ENCODE assay signal across 11 mouse cellular contexts in genomic region chr10:87489246-87490009, GRCm38 (mm10). TPM values are rescaled to one million over a fixed set of nuclear protein-coding genes. Genes with fewer than 3 reads are reported as not detected.
A peak's percentile ranks its signal among the peaks of the same experiment; 100 is the strongest.
DNase-seq lines count a peak whose midpoint lies in the region; ATAC-seq lines count a peak whose summit lies in the region.
"Had no signal": no experiment of that assay in that cellular context is flagged by ENCODE, and none has a peak within 500 bp of the region (broad histone marks: within the 10 kb centered on the region; RNA-seq: fewer than 3 reads in every experiment).

No protein-coding gene starts in this region.

- ATAC-seq in hindbrain, embryonic 11.5 days (ENCODE audit: low FRiP score), result peak; percentile 36
- ATAC-seq in midbrain, embryonic 11.5 days (ENCODE audit: low FRiP score), result peak; percentile 1; the same call in 1 of the 2 replicates
- ATAC-seq: liver, postnatal 0 days had no signal

- peak overlapping the region; percentile 12; the same call in 1 of the 2 replicates for H3K9ac ChIP-seq in hindbrain, embryonic 11.5 days (ENCODE audit: low read depth, low read length)
- peak overlapping the region; percentile 53 for H3K9ac ChIP-seq in midbrain, embryonic 11.5 days (ENCODE audit: low read length)
- H3K9ac ChIP-seq: liver, postnatal 0 days had no signal

- H3K4me1 ChIP-seq in hindbrain, embryonic 11.5 days (replicated peaks; ENCODE audit: control insufficient read depth, insufficient read depth, low read length), result peaks cover 11% of the 10 kb centered on the region
- peaks cover 49% of the 10 kb centered on the region for H3K4me1 ChIP-seq in midbrain, embryonic 11.5 days (ENCODE audit: control insufficient read depth, insufficient read depth, low read length)

- no peaks in the 10 kb centered on the region for H3K9me3 ChIP-seq in hindbrain, embryonic 11.5 days (ENCODE audit: control insufficient read depth, low read length)
- H3K9me3 ChIP-seq in midbrain, embryonic 11.5 days (ENCODE audit: control insufficient read depth, low read length), result no peaks in the 10 kb centered on the region

- 2% methylated on average over 18 of the region's 18 CpGs for WGBS in hindbrain, embryonic 11.5 days
- 1% methylated on average over 18 of the region's 18 CpGs for WGBS in midbrain, embryonic 11.5 days

- peak overlapping the region; percentile 84 for H3K27ac ChIP-seq in hindbrain, embryonic 11.5 days (ENCODE audit: low read depth, low read length)
- peak overlapping the region; percentile 93 for H3K27ac ChIP-seq in midbrain, embryonic 11.5 days (ENCODE audit: low read depth, low read length)
- H3K27ac ChIP-seq: heart, adult 2 months had no signal

- DNase-seq in left cerebral cortex, adult 18-20 months (ENCODE audit: low spot score in 2 of 2), result peak; percentile 41 to 54
- DNase-seq in left cerebral cortex, adult 8-10 months (ENCODE audit: low spot score in 2 of 2), result no peak
- peak; percentile 79 for DNase-seq in hindbrain, embryonic 11.5 days (ENCODE audit: low spot score)
- DNase-seq in midbrain, embryonic 11.5 days (ENCODE audit: low spot score, missing footprints), result peak; percentile 97
- DNase-seq in right cerebral cortex, postnatal 14 days, result peak; percentile 30
- no peak for DNase-seq in yolk sac, embryonic 10.5 days (ENCODE audit: low spot score)
- no peak for DNase-seq in lung, postnatal 14 days
- no peak for DNase-seq in thymus, postnatal 14 days
- DNase-seq: heart, adult 2 months; liver, postnatal 0 days had no signal

- no peaks in the 10 kb centered on the region for H3K36me3 ChIP-seq in hindbrain, embryonic 11.5 days (ENCODE audit: control insufficient read depth, insufficient read depth, low read length)
- no peaks in the 10 kb centered on the region for H3K36me3 ChIP-seq in midbrain, embryonic 11.5 days (ENCODE audit: control insufficient read depth, insufficient read depth, low read length)

- peak overlapping the region; percentile 41 for H3K4me2 ChIP-seq in hindbrain, embryonic 11.5 days (replicated peaks; ENCODE audit: low read depth, low read length)
- peak overlapping the region; percentile 46 for H3K4me2 ChIP-seq in midbrain, embryonic 11.5 days

- H3K4me3 ChIP-seq in hindbrain, embryonic 11.5 days (ENCODE audit: low read depth, low read length), result peak overlapping the region; percentile 15; the same call in 1 of the 2 replicates
- H3K4me3 ChIP-seq in midbrain, embryonic 11.5 days (ENCODE audit: low read depth, low read length), result peak overlapping the region; percentile 14; the same call in 1 of the 2 replicates
- H3K4me3 ChIP-seq: heart, adult 2 months had no signal

- H3K27me3 ChIP-seq in hindbrain, embryonic 11.5 days (ENCODE audit: control insufficient read depth, insufficient read depth, low read length), result peaks cover 11% of the 10 kb centered on the region
- no peaks in the 10 kb centered on the region; the same call in 1 of the 2 replicates for H3K27me3 ChIP-seq in midbrain, embryonic 11.5 days (ENCODE audit: control insufficient read depth, insufficient read depth, low read length)

RNA-seq across cellular contexts. Expression of gene Ascl1, which starts 4.0 kb away (rescaled TPM):
- total RNA-seq in left cerebral cortex, adult 18-20 months (2021), result 1 to 10 TPM; 5.6 to 6.0 TPM
- total RNA-seq in left cerebral cortex, adult 8-10 months (2022), result 1 to 10 TPM; 3.6 to 6.8 (median 5.7) TPM
- 42.4 and 51.0 TPM in 2 replicates for polyA plus RNA-seq in hindbrain, embryonic 11.5 days (2014; fragmentation: Nextera tagmentation; extraction: Ambion mirVana)
- 94.5 and 95.2 TPM in 2 replicates for polyA plus RNA-seq in midbrain, embryonic 11.5 days (2014; fragmentation: Nextera tagmentation; extraction: Ambion mirVana)
- polyA plus RNA-seq: liver, postnatal 0 days; testis, adult 2 months had no signal

RNA-seq across cellular contexts. Expression of gene Pah, which starts 32.2 kb away (rescaled TPM):
- total RNA-seq in left cerebral cortex, adult 18-20 months (2021), result under 1 TPM in 1 of 2 experiments, not detected in 1; 0.21 TPM
- 1 to 10 TPM in 1 of 4 experiments, under 1 TPM in 2, not detected in 1; 0.49 to 1.3 (median 0.81) TPM for total RNA-seq in left cerebral cortex, adult 8-10 months (2022)
- polyA plus RNA-seq in hindbrain, embryonic 11.5 days (2014; fragmentation: Nextera tagmentation; extraction: Ambion mirVana), result 0.31 and 0.46 TPM in 2 replicates
- 0.15 TPM in 1 of 2 replicates, not detected in the other for polyA plus RNA-seq in midbrain, embryonic 11.5 days (2014; fragmentation: Nextera tagmentation; extraction: Ambion mirVana)

Comparison
In these comparisons a context has a peak if more than half of its experiments do, and no peak if none do; other contexts are left out.
1. DNase-seq: peak in left cerebral cortex, adult 18-20 months (2 of 2), hindbrain, embryonic 11.5 days (single experiment), midbrain, embryonic 11.5 days (single experiment) and right cerebral cortex, postnatal 14 days (single experiment); none in left cerebral cortex, adult 8-10 months (0 of 2), yolk sac, embryonic 10.5 days (single experiment), lung, postnatal 14 days (single experiment) and thymus, postnatal 14 days (single experiment).